Mouse (Mus musculus) MEL-GATA-1-ER (cell line): ENCODE results near the gene Sh3bp4.

Source experiments
- DNase-seq: peaks from one replicate; pipeline ENCODE4 v3.0.0-alpha.2; 2012; ENCODE audit warnings: low read depth; ENCODE audit errors: extremely low read depth

Sh3bp4 gene

GRCm38 (mm10) chr1:89183261-89183831, 113.1 kb downstream of the Sh3bp4 start:
- DNase-seq, result no peak

GRCm38 (mm10) chr1:89184111-89184785, 114.0 kb downstream of the Sh3bp4 start:
- DNase-seq, result no peak

- no peak for DNase-seq
These were observed 114.6 kb downstream of the Sh3bp4 start for GRCm38 (mm10) chr1:89184839-89185238.

- DNase-seq, result no peak
These were observed 117.2 kb downstream of the Sh3bp4 start for GRCm38 (mm10) chr1:89187441-89187840.

GRCm38 (mm10) chr1:89188091-89188490, 117.9 kb downstream of the Sh3bp4 start:
- DNase-seq, result no peak

GRCm38 (mm10) chr1:89189204-89189603, 119.0 kb downstream of the Sh3bp4 start:
- no peak for DNase-seq

GRCm38 (mm10) chr1:89190621-89191020, 120.4 kb downstream of the Sh3bp4 start:
- DNase-seq, result no peak

- no peak for DNase-seq
These were observed 121.0 kb downstream of the Sh3bp4 start for GRCm38 (mm10) chr1:89191127-89191740.

GRCm38 (mm10) chr1:89192536-89193220, 122.5 kb downstream of the Sh3bp4 start:
- DNase-seq, result no peak

- DNase-seq, result no peak
These were observed 123.4 kb downstream of the Sh3bp4 start for GRCm38 (mm10) chr1:89193576-89193975.

GRCm38 (mm10) chr1:89195827-89196712, 125.9 kb downstream of the Sh3bp4 start:
- DNase-seq, result no peak
